Mouse (Mus musculus) C2C12 (cell line): ENCODE measurements around the gene Mtmr1.

ENCODE experiments used
- CEBPB ChIP-seq: IDR thresholded peaks from one replicate; pipeline ENCODE4 v1.6.1; 2011; ENCODE audit warnings: low read depth, mild to moderate bottlenecking, control low read depth, moderate library complexity
- CTCF ChIP-seq: IDR thresholded peaks from one replicate; pipeline ENCODE4 v1.5.1; 2011; ENCODE audit not compliant: control insufficient read depth, insufficient read depth, insufficient read length
- FOSL1 ChIP-seq: IDR thresholded peaks from one replicate; pipeline ENCODE4 v1.8.0; 2011; ENCODE audit warnings: mild to moderate bottlenecking, low read length; ENCODE audit not compliant: poor library complexity, insufficient read depth, severe bottlenecking
- MAX ChIP-seq: IDR thresholded peaks from one replicate; pipeline ENCODE4 v1.6.1; 2011; ENCODE audit warnings: mild to moderate bottlenecking, control low read depth
- MYOD1 ChIP-seq: IDR thresholded peaks from one replicate; pipeline ENCODE4 v1.6.1; 2011; ENCODE audit warnings: low read depth; ENCODE audit not compliant: control insufficient read depth, insufficient read length
- MYOG ChIP-seq: IDR thresholded peaks from one replicate; pipeline ENCODE4 v1.6.1; 2011; ENCODE audit not compliant: control insufficient read depth, insufficient read length; ENCODE audit errors: extremely low read depth
- USF1 ChIP-seq: IDR thresholded peaks from one replicate; pipeline ENCODE4 v1.6.1; 2011; ENCODE audit warnings: low read depth, mild to moderate bottlenecking, control low read depth, moderate library complexity

- TF ChIP-seq USF1 (no peak), CTCF (no peak), MAX (no peak), MYOG (no peak), CEBPB (no peak), MYOD1 (no peak), FOSL1 (no peak)
These were observed 74.9 kb downstream of the Mtmr1 start for GRCm38 (mm10) chrX:71439473-71439872.
